Mouse (Mus musculus): ENCODE measurements around the gene Foxq1. TPM values are rescaled to one million over a fixed set of nuclear protein-coding genes. Genes with fewer than 3 reads are reported as not detected.

Gene Foxq1
- total and polyA plus RNA-seq, 2 experiments from 2014 or later, result 1.7 to 5.3 TPM

- Histone ChIP-seq H3K36me3 (ENCODE audit: insufficient read depth, low read length) (no peaks in the 10 kb centered on the region), H3K9me3 (ENCODE audit: low read length) (no peaks in the 10 kb centered on the region), H3K9ac (replicated peaks; ENCODE audit: low read length, poor library complexity, severe bottlenecking) (no peak overlapping the region), H3K4me3 (ENCODE audit: low read depth, low read length) (no peak overlapping the region), H3K27ac (ENCODE audit: low read depth, low read length) (no peak overlapping the region), H3K4me1 (ENCODE audit: insufficient read depth, low read length) (no peaks in the 10 kb centered on the region), H3K27me3 (ENCODE audit: insufficient read depth, low read length) (no peaks in the 10 kb centered on the region), H3K4me2 (ENCODE audit: low read depth, low read length, poor library complexity, severe bottlenecking) (no peak overlapping the region)
- ATAC-seq (ENCODE audit: low FRiP score), result no peak
- WGBS, result 92% methylated on average over 9 of the region's 9 CpGs
- no peak for TF ChIP-seq CTCF (IDR thresholded peaks at IDR 0.05)
- DNase-seq (ENCODE audit: low spot score), result no peak
Measured at GRCm38 (mm10) chr13:31547610-31548009, 8.3 kb upstream of the Foxq1 start.

DNA sequence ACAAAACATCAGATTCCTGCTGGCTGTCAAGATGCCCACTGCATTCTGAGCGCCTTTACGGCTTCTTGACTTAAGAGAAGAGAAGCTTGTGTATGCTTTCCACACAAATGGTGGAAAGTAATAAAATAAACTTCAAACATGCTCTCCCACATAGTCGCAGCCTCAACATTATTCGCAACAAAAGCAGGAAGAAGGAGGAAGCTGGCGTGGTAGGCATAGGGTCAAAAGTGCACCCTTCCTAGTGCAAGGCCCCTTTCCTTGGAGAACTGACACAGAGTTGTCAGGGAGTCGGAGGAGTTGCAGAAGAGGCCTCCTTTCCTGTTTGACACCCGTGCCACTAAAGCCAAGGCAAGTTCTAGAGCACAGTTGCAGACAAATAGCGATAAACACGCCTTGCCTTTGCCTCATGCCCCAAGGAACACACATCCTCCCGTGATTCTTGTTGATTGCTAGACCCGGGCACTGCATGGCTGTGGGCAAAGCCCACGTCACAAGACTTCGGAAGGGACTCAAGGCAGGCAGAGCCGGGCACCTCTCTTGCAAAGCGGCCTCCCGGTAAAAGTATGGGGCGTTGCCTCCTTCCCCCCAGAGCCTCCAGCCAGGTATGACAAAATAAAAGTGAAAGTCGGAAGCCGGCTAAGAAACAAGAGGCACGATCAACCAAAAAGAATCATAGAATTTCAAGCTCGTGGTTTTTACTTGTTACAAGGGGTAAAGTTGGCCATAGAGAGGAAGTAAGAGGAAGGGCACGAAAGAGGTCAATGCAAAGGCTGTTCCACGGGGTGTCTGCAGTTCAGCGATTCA, 1.2 kb downstream of the Foxq1 start:
- Histone ChIP-seq H3K4me3 (ENCODE audit: low read depth, low read length) (peak overlapping the region; percentile 50), H3K9ac (replicated peaks; ENCODE audit: low read length, poor library complexity, severe bottlenecking) (no peak overlapping the region), H3K4me2 (ENCODE audit: low read depth, low read length, poor library complexity, severe bottlenecking) (peak overlapping the region; percentile 99), H3K36me3 (ENCODE audit: insufficient read depth, low read length) (no peaks in the 10 kb centered on the region), H3K4me1 (ENCODE audit: insufficient read depth, low read length) (peaks cover 13% of the 10 kb centered on the region; the same call in 1 of the 2 replicates), H3K9me3 (ENCODE audit: low read length) (no peaks in the 10 kb centered on the region), H3K27ac (ENCODE audit: low read depth, low read length) (no peak overlapping the region), H3K27me3 (ENCODE audit: insufficient read depth, low read length) (peaks cover 74% of the 10 kb centered on the region)
- WGBS, result 9% methylated on average over 24 of the region's 24 CpGs
- ATAC-seq (ENCODE audit: low FRiP score) (no peak), DNase-seq (ENCODE audit: low spot score) (no peak)
- TF ChIP-seq CTCF (IDR thresholded peaks at IDR 0.05), result no peak

- Histone ChIP-seq H3K9me3 (ENCODE audit: low read length) (no peaks in the 10 kb centered on the region), H3K4me1 (ENCODE audit: insufficient read depth, low read length) (peaks cover 13% of the 10 kb centered on the region; the same call in 1 of the 2 replicates), H3K36me3 (ENCODE audit: insufficient read depth, low read length) (no peaks in the 10 kb centered on the region), H3K9ac (replicated peaks; ENCODE audit: low read length, poor library complexity, severe bottlenecking) (peak overlapping the region; percentile 50), H3K27me3 (ENCODE audit: insufficient read depth, low read length) (peaks cover 81% of the 10 kb centered on the region), H3K4me3 (ENCODE audit: low read depth, low read length) (peak overlapping the region; percentile 50), H3K4me2 (ENCODE audit: low read depth, low read length, poor library complexity, severe bottlenecking) (peak overlapping the region; percentile 99), H3K27ac (ENCODE audit: low read depth, low read length) (no peak overlapping the region)
- TF ChIP-seq CTCF (IDR thresholded peaks at IDR 0.05), result no peak
- no peak for DNase-seq (ENCODE audit: low spot score)
- WGBS, result 1% methylated on average over 72 of the region's 73 CpGs
- peak; percentile 36; the same call in 1 of the 2 replicates for ATAC-seq (ENCODE audit: low FRiP score)
Measured at GRCm38 (mm10) chr13:31557768-31558520, 2.0 kb downstream of the Foxq1 start.

DNA sequence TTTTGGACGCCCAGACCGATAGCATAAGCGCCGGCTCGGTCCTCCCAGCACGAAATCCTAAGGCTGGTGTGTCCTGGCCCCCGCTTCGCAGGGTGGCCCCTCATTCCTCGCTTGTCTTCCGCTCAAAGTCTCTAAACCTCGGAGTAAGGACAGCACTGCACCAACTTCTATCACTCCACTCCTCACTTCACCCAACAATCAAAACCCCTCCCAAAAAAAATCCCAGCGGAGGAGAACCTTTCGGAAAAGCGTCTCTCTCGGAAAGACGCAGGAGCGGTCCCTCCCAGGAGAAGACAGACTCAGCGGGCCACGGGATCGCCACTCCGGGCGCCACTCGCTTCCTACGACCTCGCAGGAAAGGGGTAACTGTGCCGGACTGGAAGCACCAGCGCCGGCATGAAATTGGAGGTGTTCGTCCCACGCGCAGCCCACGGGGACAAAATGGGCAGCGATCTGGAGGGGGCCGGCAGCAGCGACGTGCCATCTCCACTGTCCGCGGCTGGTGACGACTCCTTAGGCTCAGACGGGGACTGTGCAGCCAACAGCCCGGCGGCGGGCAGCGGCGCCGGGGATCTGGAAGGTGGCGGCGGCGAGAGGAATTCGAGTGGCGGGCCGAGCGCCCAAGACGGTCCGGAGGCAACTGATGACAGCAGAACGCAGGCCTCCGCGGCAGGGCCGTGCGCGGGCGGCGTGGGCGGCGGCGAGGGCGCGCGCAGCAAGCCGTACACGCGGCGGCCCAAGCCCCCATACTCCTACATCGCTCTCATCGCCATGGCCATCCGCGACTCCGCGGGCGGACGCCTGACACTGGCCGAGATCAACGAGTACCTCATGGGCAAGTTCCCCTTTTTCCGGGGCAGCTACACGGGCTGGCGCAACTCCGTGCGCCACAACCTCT, 2.8 kb downstream of the Foxq1 start, which contains the start of gene A530084C06Rik:
Gene A530084C06Rik (minus strand): TSS at position 813 of the 898 bp plus-strand sequence.
- TF ChIP-seq CTCF (IDR thresholded peaks at IDR 0.05), result no peak
- H3K36me3 ChIP-seq (ENCODE audit: insufficient read depth, low read length), result no peaks in the 10 kb centered on the region
- DNase-seq (ENCODE audit: low spot score), result no peak
- under 1% methylated on average over 83 of the region's 88 CpGs for WGBS
- peak within 1 kb of the TSS; percentile 50 for H3K4me3 ChIP-seq (ENCODE audit: low read depth, low read length)
- peak within 1 kb of the TSS; percentile 50 for H3K9ac ChIP-seq (replicated peaks; ENCODE audit: low read length, poor library complexity, severe bottlenecking)
- H3K4me1 ChIP-seq (ENCODE audit: insufficient read depth, low read length), result peaks cover 13% of the 10 kb centered on the region; the same call in 1 of the 2 replicates
- H3K27me3 ChIP-seq (ENCODE audit: insufficient read depth, low read length), result peaks cover 85% of the 10 kb centered on the region
- ATAC-seq (ENCODE audit: low FRiP score), result peak; percentile 59
- H3K4me2 ChIP-seq (ENCODE audit: low read depth, low read length, poor library complexity, severe bottlenecking), result peak within 1 kb of the TSS; percentile 99
- no peak within 1 kb of the TSS; the same call in 1 of the 2 replicates for H3K27ac ChIP-seq (ENCODE audit: low read depth, low read length)
- no peaks in the 10 kb centered on the region for H3K9me3 ChIP-seq (ENCODE audit: low read length)

DNA sequence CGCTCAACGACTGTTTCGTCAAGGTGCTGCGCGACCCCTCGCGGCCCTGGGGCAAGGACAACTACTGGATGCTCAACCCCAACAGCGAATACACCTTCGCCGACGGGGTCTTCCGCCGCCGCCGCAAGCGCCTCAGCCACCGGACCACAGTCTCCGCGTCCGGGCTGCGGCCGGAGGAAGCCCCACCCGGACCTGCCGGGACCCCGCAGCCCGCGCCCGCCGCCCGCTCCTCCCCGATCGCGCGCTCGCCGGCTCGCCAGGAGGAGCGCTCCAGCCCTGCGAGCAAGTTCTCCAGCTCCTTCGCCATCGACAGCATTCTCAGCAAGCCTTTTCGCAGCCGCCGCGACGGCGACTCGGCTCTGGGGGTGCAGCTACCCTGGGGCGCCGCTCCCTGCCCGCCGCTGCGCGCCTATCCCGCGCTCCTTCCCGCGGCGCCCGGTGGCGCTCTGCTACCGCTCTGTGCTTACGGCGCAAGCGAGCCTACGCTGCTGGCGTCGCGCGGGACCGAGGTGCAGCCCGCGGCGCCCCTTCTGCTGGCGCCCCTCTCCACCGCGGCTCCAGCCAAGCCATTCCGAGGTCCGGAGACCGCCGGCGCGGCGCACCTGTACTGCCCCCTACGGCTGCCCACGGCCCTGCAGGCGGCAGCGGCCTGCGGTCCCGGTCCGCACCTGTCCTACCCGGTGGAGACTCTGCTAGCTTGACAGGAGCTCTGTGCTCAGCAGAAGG, 3.6 kb downstream of the Foxq1 start:
- H3K27me3 ChIP-seq (ENCODE audit: insufficient read depth, low read length), result peaks cover 86% of the 10 kb centered on the region
- DNase-seq (ENCODE audit: low spot score) (peak; percentile 27), ATAC-seq (ENCODE audit: low FRiP score) (peak; percentile 60)
- no peak overlapping the region; the same call in 1 of the 2 replicates for H3K27ac ChIP-seq (ENCODE audit: low read depth, low read length)
- H3K4me1 ChIP-seq (ENCODE audit: insufficient read depth, low read length), result peaks cover 13% of the 10 kb centered on the region; the same call in 1 of the 2 replicates
- peak overlapping the region; percentile 50; the same call in 1 of the 2 replicates for H3K9ac ChIP-seq (replicated peaks; ENCODE audit: low read length, poor library complexity, severe bottlenecking)
- peak; percentile 64 for TF ChIP-seq CTCF (IDR thresholded peaks at IDR 0.05)
- no peaks in the 10 kb centered on the region for H3K9me3 ChIP-seq (ENCODE audit: low read length)
- WGBS, result under 1% methylated on average over 87 of the region's 92 CpGs
- H3K4me2 ChIP-seq (ENCODE audit: low read depth, low read length, poor library complexity, severe bottlenecking), result peak overlapping the region; percentile 99
- peak overlapping the region; percentile 50 for H3K4me3 ChIP-seq (ENCODE audit: low read depth, low read length)
- no peaks in the 10 kb centered on the region for H3K36me3 ChIP-seq (ENCODE audit: insufficient read depth, low read length)

All from midbrain, postnatal 0 days (tissue).